Mouse (Mus musculus) gastrocnemius, postnatal 25 days (tissue): ENCODE results near the gene Tex48. TPM values are rescaled to one million over a fixed set of nuclear protein-coding genes. Genes with fewer than 3 reads are reported as not detected.

Source experiments
- DNase-seq: peaks from one replicate; pipeline ENCODE4 v3.0.0; 2022
- total RNA-seq, 2 experiments: library from RNA; stranded (reverse); gene quantifications; 1 replicate in 1 of 2; 2 replicates in 1 of 2; pipeline ENCODE4 v1.2.3; 2021

Tex48 gene
- total RNA-seq, 2 experiments from 2014 or later = not detected

DNA sequence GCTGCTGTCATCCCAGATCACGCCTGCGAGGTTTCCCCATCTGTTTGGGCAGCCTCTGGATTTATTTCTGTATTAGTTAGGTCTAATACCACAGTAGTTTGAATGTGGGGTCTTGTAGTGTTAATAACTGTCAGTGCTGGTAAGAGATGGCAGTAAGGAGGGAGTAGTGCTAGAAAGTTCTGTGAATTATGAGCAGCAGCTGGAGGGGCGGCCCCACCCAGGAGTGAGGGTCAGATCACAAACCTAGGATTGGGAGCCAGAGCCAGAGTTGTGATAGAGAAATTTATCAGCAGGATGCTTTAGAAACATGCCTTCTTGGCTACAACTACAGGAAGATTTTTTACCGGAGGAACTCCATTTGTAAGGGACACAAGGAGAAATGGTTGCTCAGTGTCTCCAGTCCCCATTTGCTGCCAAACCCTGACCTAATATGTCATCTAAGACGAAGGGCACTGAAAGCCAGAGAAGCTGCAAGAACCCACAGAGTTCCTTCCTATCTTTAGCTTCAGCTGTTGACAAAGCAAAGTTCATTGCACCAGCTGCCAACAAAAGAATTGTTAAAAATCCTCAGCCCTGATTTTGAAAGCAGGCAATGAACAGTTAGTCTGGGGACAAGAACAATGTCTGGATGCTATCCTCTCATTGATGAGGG is 27.6 kb downstream of the Tex48 start:
- peak; percentile 35 for DNase-seq

- no peak for DNase-seq
These were observed 31.7 kb downstream of the Tex48 start for GRCm38 (mm10) chr4:63590538-63590937.

GRCm38 (mm10) chr4:63589987-63590386 is 32.2 kb downstream of the Tex48 start:
- DNase-seq = no peak

GRCm38 (mm10) chr4:63586240-63586639 is 36.0 kb downstream of the Tex48 start:
- DNase-seq = no peak

- DNase-seq = no peak
These were observed 37.0 kb downstream of the Tex48 start for GRCm38 (mm10) chr4:63585216-63585615.

- DNase-seq = no peak
These were observed 39.6 kb downstream of the Tex48 start for GRCm38 (mm10) chr4:63582580-63582979.

DNA sequence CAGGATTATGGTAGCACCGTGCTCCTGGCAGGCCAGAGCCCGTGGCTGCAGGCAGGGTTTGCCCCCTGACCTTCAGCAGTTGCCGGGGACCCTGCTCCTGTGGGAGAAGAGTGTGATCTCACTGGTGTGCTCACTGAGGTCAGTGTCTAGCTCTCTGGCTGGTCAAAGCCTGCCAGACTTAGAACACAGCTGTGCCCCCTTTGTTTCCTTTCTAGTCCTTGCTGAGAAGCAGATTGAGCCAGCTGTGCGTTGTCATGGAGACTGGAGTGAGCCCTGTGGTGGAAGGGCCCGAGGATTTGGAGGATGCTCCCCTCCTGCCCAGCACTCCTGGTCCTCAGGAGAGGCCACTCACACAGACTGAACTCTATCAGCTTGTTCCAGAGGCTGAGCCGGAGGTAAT is 42.1 kb downstream of the Tex48 start:
- DNase-seq = no peak

DNA sequence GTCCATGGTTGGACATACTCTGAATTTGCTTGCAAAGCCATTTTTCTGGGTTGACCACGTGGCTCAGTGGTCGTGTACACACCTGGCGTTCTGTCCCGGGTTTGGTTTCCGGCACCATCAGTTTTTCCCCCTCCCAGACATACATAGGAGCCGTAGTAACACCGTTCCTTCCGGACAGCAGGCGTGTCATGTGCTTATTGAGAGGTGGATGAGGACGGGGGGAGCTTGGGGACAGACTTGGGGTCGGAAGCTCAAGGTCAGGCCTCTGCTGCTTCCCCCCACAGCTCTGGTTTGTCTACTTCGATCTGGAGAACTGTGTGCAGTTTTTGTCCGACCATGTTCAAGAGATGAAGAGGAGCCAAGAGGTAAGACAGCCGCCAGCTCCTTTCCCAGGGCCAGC is 42.6 kb downstream of the Tex48 start:
- no peak for DNase-seq

DNA sequence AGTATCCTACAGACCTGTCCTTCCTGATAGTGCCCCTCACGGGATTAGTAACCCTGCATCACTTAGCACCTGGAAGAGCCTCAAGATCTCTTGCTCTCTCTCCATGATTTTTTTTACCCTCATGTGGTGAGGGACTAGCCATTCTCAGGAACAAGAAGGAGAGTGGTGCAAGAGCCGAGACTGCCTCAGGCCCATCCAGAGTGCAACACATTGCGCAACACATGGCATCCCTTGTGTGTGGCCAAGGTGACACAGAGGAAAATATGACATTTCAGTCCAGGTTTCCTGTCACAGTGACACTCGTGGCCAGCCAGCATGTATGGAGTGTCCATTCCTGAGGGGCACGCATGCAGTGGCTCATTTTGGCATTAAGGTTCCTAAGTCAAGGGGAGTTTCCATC is 49.6 kb downstream of the Tex48 start:
- no peak for DNase-seq

GRCm38 (mm10) chr4:63570208-63570781 is 51.9 kb downstream of the Tex48 start:
- DNase-seq = no peak

DNA sequence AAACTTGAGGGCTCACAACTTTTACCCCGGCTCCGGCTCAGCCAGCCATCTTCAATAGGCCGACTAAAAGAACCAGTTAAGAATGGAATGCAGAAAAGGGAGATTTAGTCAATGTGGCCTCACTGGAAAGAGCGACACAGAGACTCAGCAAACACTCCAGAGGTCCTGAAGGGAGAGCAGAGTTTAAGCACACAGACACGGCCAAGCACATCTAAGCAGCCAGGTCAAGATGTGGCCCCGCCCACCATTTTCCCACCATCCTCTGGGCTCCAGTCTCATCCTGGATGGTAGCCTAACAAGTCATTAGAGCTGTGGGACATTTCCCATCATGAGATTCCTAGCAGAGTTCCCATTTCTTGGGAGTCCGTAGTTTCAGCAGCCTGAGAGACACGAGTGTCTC is 52.9 kb downstream of the Tex48 start:
- DNase-seq = no peak

- no peak for DNase-seq
These were observed 54.4 kb downstream of the Tex48 start for GRCm38 (mm10) chr4:63567712-63568390.

DNA sequence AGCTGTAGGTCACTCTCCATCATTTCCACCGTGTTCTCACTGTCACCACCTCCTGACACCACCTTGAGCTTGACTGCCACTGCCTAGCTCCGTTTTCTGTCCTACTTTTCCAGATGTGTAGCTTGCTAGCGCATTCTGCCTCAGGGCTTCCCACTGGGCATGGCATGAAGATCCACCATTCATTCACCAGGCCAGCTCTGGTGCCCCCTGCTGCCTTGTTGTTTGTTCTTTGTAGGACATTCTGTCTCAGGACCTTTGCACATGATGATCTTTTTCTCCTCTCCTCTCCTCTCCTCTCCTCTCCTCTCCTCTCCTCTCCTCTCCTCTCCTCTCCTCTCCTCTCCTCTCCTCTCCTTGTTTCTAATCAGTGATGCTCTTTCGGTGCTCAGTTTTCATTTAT is 59.5 kb downstream of the Tex48 start:
- DNase-seq = no peak

DNA sequence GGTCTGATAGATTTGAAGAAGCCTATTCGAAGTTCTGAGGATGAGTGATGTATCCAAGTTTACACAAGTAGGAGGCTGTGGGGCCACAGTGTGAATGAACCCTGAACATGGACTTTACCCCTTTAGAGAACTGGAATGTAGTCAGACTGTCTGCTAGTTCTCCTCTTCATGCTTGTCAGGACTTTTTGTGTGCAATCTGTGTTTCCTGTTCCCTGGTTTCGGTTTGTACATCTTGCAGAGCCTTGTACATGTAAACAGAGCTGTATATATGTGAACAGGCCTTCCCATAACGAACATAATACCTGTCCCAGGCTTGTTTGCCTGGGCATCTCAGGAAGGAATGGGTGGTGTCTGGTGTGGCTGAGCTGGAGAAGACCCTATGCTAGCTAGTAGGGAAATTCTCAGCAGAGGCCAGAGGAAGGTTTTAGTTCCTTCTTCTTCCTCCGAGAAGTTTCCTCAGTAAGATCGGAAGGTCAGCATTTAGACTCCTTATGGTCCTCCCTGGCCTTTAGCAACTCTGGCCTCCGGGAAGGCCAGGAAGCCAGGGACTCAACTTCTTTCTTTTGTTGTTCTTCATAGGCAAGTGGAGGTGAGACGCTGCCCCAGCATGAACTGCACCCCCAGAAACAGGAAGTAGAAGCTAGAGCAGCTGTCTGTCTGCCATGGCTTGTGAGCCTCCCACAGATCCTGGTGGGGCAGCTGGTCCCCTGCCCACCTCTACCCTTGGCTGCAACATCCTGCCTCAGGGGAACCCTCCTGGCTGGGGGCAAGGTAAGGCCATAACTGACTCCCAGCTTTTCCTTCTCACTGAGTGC is 60.2 kb downstream of the Tex48 start:
- DNase-seq = no peak

GRCm38 (mm10) chr4:63560079-63560478 is 62.1 kb downstream of the Tex48 start:
- DNase-seq = no peak

DNA sequence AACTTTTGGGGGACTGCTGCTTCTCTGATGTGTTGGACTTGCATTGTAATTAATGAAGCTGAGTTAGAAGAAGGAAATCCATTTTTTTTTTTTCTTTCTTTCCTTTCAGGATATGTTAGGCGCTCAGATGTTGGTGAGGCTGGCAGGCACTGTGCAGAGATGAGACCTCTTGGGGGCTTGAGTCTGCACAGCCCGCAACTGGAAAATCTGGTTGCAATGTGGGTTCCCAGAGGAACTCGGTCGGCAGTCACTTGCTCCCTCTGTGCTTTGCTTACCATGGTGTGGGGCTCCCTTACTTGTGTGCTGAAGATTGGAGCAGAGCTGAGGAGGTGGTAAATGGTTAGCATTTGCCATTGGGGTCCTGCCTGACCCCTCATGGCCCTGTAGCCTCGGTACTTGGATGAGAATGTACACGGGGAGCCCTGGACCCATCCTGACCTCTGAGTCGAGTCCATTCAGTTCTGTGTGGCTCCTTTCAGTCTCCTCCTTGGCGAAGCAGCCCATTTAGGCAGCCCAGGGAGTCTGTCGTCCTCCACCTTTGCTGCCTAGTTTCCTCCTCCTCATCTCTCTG is 63.0 kb downstream of the Tex48 start:
- no peak for DNase-seq

GRCm38 (mm10) chr4:63558407-63559081 is 63.7 kb downstream of the Tex48 start, which contains the start of gene Tmem268:
Gene Tmem268, plus strand, starts transcription at chr4:63558781.
- DNase-seq = peak; percentile 83

DNA sequence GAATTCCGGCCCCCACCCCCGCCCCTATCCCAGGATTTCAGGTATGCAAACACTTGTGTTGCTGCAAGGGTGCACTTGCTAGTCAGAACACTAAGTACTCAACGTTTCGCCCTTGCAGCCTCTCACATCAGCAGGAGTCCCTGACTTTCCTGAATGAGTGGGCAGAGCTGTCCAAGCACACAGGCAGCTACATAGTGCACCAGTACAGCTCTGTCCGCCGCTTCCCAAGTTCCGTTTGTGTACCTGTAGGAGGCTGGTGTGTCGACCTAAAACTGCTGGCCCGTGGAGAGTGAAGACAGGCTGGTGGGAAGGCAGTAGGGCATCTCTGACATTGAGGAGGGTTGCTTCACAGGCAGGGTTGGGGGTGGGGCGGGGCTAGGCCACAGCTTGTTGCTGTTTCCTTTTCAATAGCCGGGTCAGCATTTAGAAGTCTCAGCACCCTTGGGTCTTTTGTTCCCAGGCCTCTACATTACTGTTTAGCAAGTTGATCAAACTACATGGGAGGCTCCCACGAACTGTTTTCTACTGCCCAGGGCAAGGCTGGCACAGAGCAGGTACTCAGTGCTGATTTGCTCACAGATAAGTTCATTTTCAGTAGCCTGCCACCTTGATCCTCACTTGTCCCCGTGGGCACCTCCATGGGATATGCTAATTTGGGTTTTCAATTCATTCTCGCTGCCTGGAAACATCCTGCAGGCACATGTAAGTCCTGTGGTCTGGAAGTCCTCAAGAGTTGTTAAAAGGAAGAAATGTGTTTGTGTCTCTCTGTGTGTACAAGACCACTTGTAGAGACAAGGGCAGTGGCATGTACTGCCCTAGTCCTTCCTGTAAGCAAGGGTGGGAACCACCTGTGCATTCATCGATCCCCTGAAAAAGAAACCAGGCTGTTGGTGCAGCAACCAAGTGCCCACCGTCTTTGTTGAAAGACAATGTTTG is 64.8 kb downstream of the Tex48 start:
- DNase-seq = no peak
